Mouse (Mus musculus) layer of hippocampus, postnatal 10 days (tissue): ENCODE results near the gene Hrh3. TPM values are rescaled to one million over a fixed set of nuclear protein-coding genes. Genes with fewer than 3 reads are reported as not detected.

Experiments
- DNase-seq, 2 experiments: peaks; one replicate each; pipeline ENCODE4 v3.0.0; 2021; ENCODE audit warnings: low spot score in 2 of 2
- long read RNA-seq: library from polyadenylated mRNA; stranded (forward); transcript quantifications from one replicate; pipeline ENCODE4 v2.0.0, GENCODE M21; 2023
- total RNA-seq, 2 experiments: library from RNA; stranded (reverse); gene quantifications; 2 replicates each; pipeline ENCODE4 v1.2.3; 2021

The Hrh3 gene
- total RNA-seq: 10 to 100 TPM; 15.3 to 16.2 TPM
- long read RNA-seq, transcript Hrh3-201 (3 exons, 2,706 nt): major isoform, 6 of 16 reads
- long read RNA-seq, partial matches to known transcripts: 0 of 16 reads
- long read RNA-seq, other reads (novel, unspliced or antisense): 9 of 16 reads

- DNase-seq: peak; percentile 61 to 80
Observed at GRCm38 (mm10) chr2:180103978-180104658, at the start of gene Hrh3. Hrh3 (minus strand) TSS chr2:180104488.

GRCm38 (mm10) chr2:180148551-180148950, 44.3 kb upstream of the Hrh3 start:
- DNase-seq: no peak

GRCm38 (mm10) chr2:180147379-180147778, 43.1 kb upstream of the Hrh3 start:
- no peak for DNase-seq

- DNase-seq: no peak
Observed at GRCm38 (mm10) chr2:180146091-180146490, 41.8 kb upstream of the Hrh3 start.

GRCm38 (mm10) chr2:180135414-180135813, 31.1 kb upstream of the Hrh3 start:
- no peak for DNase-seq

GRCm38 (mm10) chr2:180133911-180134310, 29.6 kb upstream of the Hrh3 start:
- DNase-seq: no peak

- DNase-seq: no peak
Observed at GRCm38 (mm10) chr2:180133231-180133630, 28.9 kb upstream of the Hrh3 start.

GRCm38 (mm10) chr2:180127675-180128074, 23.4 kb upstream of the Hrh3 start:
- no peak for DNase-seq

- no peak for DNase-seq
Observed at GRCm38 (mm10) chr2:180126195-180126594, 21.9 kb upstream of the Hrh3 start.

- no peak for DNase-seq
Observed at GRCm38 (mm10) chr2:180124192-180124591, 19.9 kb upstream of the Hrh3 start.

- DNase-seq: no peak
Observed at GRCm38 (mm10) chr2:180120292-180120761, 16.0 kb upstream of the Hrh3 start.

- no peak for DNase-seq
Observed at GRCm38 (mm10) chr2:180119439-180120291, 15.4 kb upstream of the Hrh3 start.

GRCm38 (mm10) chr2:180118661-180119438, 14.6 kb upstream of the Hrh3 start, which contains the start of gene Osbpl2:
Osbpl2 (plus strand) TSS chr2:180119306.
- peak; percentile 99 to 100 for DNase-seq

- peak; percentile 51 to 61 for DNase-seq
Observed at GRCm38 (mm10) chr2:180117485-180118194, 13.4 kb upstream of the Hrh3 start.

- DNase-seq: no peak
Observed at GRCm38 (mm10) chr2:180116741-180117484, 12.6 kb upstream of the Hrh3 start.

GRCm38 (mm10) chr2:180116081-180116493, 11.8 kb upstream of the Hrh3 start:
- DNase-seq: no peak

GRCm38 (mm10) chr2:180115279-180115678, 11.0 kb upstream of the Hrh3 start:
- DNase-seq: no peak

- peak; percentile 78 to 80 for DNase-seq
Observed at GRCm38 (mm10) chr2:180113909-180114890, 9.9 kb upstream of the Hrh3 start.
